Mouse (Mus musculus): ENCODE measurements around the gene Gprc5b. TPM values are rescaled to one million over a fixed set of nuclear protein-coding genes. Genes with fewer than 3 reads are reported as not detected.

Gene Gprc5b
- polyA plus RNA-seq, 1 experiment, result 8.1 TPM

DNA sequence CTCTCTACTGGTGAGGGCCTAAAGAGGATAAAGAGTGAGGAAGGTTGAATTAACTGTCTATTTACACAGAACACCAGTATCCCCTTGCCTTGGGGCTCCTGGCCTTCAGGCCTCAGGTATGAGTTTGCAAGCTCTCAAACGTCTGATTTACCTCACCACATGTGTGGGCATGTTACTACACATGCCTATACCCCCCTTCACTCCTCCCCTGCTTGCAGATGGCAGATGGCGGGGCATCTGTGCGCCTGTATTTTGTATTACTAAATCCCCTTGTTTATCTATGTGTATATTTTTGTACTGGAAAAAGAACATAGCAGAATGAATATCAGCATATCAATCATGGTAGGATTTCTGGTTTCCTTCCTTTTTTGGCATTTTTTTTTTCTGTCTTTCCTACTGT is 52.7 kb downstream of the Gprc5b start:
- DNase-seq (ENCODE audit: low read depth in 1 of 2, low spot score in 2 of 2), result no peak
- TF ChIP-seq POLR2A (IDR thresholded peaks at IDR 0.05; ENCODE audit: low read depth, low read length) (no peak), CTCF (IDR thresholded peaks at IDR 0.05; ENCODE audit: extremely low read depth, insufficient read depth, insufficient read length, insufficient replicate concordance) (no peak)
- Histone ChIP-seq H3K27ac (ENCODE audit: insufficient read depth, low read length) (no peak overlapping the region), H3K4me1 (ENCODE audit: control insufficient read depth, insufficient read depth, insufficient read length) (no peaks in the 10 kb centered on the region), H3K36me3 (ENCODE audit: control insufficient read depth, insufficient read depth, low read length) (no peaks in the 10 kb centered on the region), H3K27me3 (ENCODE audit: control insufficient read depth, insufficient read depth, low read length) (no peaks in the 10 kb centered on the region), H3K4me3 (ENCODE audit: extremely low read depth, insufficient read depth, insufficient read length) (no peak overlapping the region)
- 76% methylated on average over 3 of the region's 3 CpGs for WGBS

DNA sequence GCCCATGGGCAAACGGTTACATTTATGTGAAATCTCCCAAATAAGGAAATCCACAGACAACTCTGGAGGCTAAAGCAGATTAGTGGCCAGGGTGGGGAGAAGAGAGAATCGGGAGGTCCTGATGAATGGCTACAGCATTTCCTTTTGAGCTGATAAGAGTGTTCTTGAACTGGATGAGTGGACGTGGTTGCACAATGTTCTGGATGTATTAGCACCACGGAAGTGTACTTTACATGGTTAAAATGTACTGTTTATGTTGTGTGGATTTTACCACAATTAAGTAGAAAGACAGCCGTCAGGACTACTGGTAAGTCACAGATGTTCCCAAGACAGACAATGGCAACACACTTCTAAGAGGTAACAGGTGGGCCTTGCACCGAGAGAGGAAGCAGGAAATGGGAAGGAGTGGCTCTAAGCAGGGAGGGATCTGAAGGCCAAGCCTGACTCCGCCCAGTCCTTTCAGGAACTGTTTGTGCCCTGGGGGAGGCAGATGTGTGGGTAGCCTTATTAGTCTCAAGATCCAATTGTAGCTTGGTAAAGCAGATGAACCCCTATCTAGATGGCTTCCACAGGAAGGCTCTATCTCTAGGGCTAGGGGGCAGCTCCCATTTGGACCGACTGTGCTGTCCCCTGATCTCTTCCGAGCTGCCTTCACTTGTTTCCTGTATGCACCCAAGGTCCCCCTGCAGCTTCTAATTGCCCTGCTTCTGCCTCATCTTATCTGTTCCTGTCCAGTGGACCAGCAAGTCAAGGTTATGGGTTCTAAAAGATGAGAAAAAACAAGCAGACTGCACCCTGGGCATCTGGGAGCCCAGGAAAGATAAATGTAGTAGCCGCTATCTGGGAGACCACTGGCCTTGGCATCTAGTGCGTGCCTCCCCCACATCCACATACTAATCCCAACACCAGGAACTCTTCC is 57.3 kb downstream of the Gprc5b start:
- TF ChIP-seq POLR2A (IDR thresholded peaks at IDR 0.05; ENCODE audit: low read depth, low read length), result no peak
- no peak for TF ChIP-seq CTCF (IDR thresholded peaks at IDR 0.05; ENCODE audit: extremely low read depth, insufficient read depth, insufficient read length, insufficient replicate concordance)
- no peaks in the 10 kb centered on the region for H3K27me3 ChIP-seq (ENCODE audit: control insufficient read depth, insufficient read depth, low read length)
- no peak overlapping the region for H3K4me3 ChIP-seq (ENCODE audit: extremely low read depth, insufficient read depth, insufficient read length)
- H3K27ac ChIP-seq (ENCODE audit: insufficient read depth, low read length), result no peak overlapping the region
- H3K4me1 ChIP-seq (ENCODE audit: control insufficient read depth, insufficient read depth, insufficient read length), result no peaks in the 10 kb centered on the region
- no peaks in the 10 kb centered on the region for H3K36me3 ChIP-seq (ENCODE audit: control insufficient read depth, insufficient read depth, low read length)
- 64% methylated on average over 11 of the region's 11 CpGs for WGBS
- DNase-seq (ENCODE audit: low read depth in 1 of 2, low spot score in 2 of 2), result no peak

DNA sequence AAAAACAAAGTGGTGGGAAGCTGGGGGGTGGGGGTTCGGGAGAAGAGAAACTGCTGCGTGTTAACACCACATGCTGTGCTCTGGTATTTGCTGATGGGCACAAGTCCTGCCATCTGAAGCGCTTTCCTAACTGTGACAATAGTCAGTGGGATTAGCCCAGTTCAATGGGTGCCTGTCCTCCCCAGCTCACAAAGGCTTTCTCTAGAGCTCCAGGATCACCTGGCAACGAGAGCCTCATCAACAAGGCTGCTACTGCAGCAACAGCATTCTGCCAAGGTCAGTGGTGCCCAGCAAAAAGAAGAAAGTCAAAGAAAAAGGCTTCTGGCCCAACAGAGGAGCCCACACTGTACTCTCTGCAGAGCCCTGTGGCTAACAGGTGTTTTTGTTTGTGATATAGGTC is 58.2 kb downstream of the Gprc5b start:
- TF ChIP-seq POLR2A (IDR thresholded peaks at IDR 0.05; ENCODE audit: low read depth, low read length) (no peak), CTCF (IDR thresholded peaks at IDR 0.05; ENCODE audit: extremely low read depth, insufficient read depth, insufficient read length, insufficient replicate concordance) (no peak)
- Histone ChIP-seq H3K4me3 (ENCODE audit: extremely low read depth, insufficient read depth, insufficient read length) (no peak overlapping the region), H3K4me1 (ENCODE audit: control insufficient read depth, insufficient read depth, insufficient read length) (no peaks in the 10 kb centered on the region), H3K27ac (ENCODE audit: insufficient read depth, low read length) (no peak overlapping the region), H3K27me3 (ENCODE audit: control insufficient read depth, insufficient read depth, low read length) (no peaks in the 10 kb centered on the region), H3K36me3 (ENCODE audit: control insufficient read depth, insufficient read depth, low read length) (no peaks in the 10 kb centered on the region)
- WGBS, result 82% methylated on average over 4 of the region's 4 CpGs
- DNase-seq (ENCODE audit: low read depth in 1 of 2, low spot score in 2 of 2), result no peak

- no peaks in the 10 kb centered on the region for H3K36me3 ChIP-seq (ENCODE audit: control insufficient read depth, insufficient read depth, low read length)
- WGBS, result 59% methylated on average over 2 of the region's 2 CpGs
- TF ChIP-seq CTCF (IDR thresholded peaks at IDR 0.05; ENCODE audit: extremely low read depth, insufficient read depth, insufficient read length, insufficient replicate concordance) (no peak), POLR2A (IDR thresholded peaks at IDR 0.05; ENCODE audit: low read depth, low read length) (no peak)
- H3K27me3 ChIP-seq (ENCODE audit: control insufficient read depth, insufficient read depth, low read length), result no peaks in the 10 kb centered on the region
- no peak overlapping the region for H3K27ac ChIP-seq (ENCODE audit: insufficient read depth, low read length)
- DNase-seq (ENCODE audit: low read depth in 1 of 2, low spot score in 2 of 2), result no peak
- no peaks in the 10 kb centered on the region for H3K4me1 ChIP-seq (ENCODE audit: control insufficient read depth, insufficient read depth, insufficient read length)
- no peak overlapping the region for H3K4me3 ChIP-seq (ENCODE audit: extremely low read depth, insufficient read depth, insufficient read length)
Observed at GRCm38 (mm10) chr7:118935306-118935705, 59.7 kb downstream of the Gprc5b start.

DNA sequence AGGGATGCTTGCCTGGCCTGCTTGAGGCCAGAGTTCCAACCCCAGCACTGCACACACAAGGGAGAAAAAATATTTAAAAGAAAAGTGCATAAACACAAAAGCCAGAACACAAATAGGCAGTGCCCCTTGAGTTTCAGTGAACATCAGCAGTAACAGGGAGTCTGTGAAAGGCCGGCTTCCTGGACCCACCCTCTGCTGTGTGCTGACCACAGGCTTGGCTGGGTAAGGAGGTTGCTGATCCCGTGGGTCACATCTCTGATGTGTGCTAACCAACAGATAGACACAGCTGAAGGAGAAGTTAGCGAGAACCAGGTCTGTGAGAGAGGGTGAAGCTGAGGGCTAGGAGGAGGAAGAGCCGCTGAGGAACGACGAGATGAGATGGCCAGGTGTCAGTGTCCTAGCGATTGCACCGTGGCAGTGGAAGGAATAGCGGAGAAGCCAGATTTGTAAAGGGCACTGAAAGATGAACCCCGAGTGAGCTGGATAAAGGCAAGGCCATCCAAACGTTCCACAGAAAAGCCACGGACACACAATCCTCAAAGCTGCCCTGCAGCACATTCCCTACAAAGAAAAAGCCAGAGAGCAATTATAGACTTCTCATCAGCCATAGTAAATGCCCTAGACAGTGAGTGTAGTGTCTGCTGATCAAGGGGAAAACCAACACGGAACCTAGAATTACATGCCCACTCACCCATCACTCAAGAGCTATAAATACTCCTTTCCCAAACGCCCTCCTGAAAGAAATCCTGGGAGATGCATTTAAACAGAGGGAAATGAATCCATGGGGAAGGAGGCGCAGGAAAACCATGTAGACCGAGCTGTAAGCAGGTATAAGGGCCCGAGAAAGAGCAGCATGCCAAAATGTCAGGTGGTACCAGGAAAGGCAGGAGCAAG is 63.3 kb downstream of the Gprc5b start:
- H3K27me3 ChIP-seq (ENCODE audit: control insufficient read depth, insufficient read depth, low read length), result no peaks in the 10 kb centered on the region
- WGBS, result 85% methylated on average over 17 of the region's 17 CpGs
- no peaks in the 10 kb centered on the region for H3K36me3 ChIP-seq (ENCODE audit: control insufficient read depth, insufficient read depth, low read length)
- no peak for TF ChIP-seq CTCF (IDR thresholded peaks at IDR 0.05; ENCODE audit: extremely low read depth, insufficient read depth, insufficient read length, insufficient replicate concordance)
- TF ChIP-seq POLR2A (IDR thresholded peaks at IDR 0.05; ENCODE audit: low read depth, low read length), result no peak
- no peak overlapping the region for H3K4me3 ChIP-seq (ENCODE audit: extremely low read depth, insufficient read depth, insufficient read length)
- no peak for DNase-seq (ENCODE audit: low read depth in 1 of 2, low spot score in 2 of 2)
- H3K27ac ChIP-seq (ENCODE audit: insufficient read depth, low read length), result no peak overlapping the region
- H3K4me1 ChIP-seq (ENCODE audit: control insufficient read depth, insufficient read depth, insufficient read length), result no peaks in the 10 kb centered on the region

- no peak for TF ChIP-seq CTCF (IDR thresholded peaks at IDR 0.05; ENCODE audit: extremely low read depth, insufficient read depth, insufficient read length, insufficient replicate concordance)
- TF ChIP-seq POLR2A (IDR thresholded peaks at IDR 0.05; ENCODE audit: low read depth, low read length), result no peak
- no peaks in the 10 kb centered on the region for H3K36me3 ChIP-seq (ENCODE audit: control insufficient read depth, insufficient read depth, low read length)
- 48% methylated on average over 16 of the region's 16 CpGs for WGBS
- no peaks in the 10 kb centered on the region for H3K27me3 ChIP-seq (ENCODE audit: control insufficient read depth, insufficient read depth, low read length)
- H3K27ac ChIP-seq (ENCODE audit: insufficient read depth, low read length), result no peak overlapping the region
- no peaks in the 10 kb centered on the region for H3K4me1 ChIP-seq (ENCODE audit: control insufficient read depth, insufficient read depth, insufficient read length)
- DNase-seq (ENCODE audit: low read depth in 1 of 2, low spot score in 2 of 2), result no peak
- no peak overlapping the region for H3K4me3 ChIP-seq (ENCODE audit: extremely low read depth, insufficient read depth, insufficient read length)
Observed at GRCm38 (mm10) chr7:118929601-118930311, 65.3 kb downstream of the Gprc5b start.

All from spleen, adult 2 months (tissue).